Mouse (Mus musculus) left cerebral cortex, adult 8-10 months (tissue): ENCODE data around the gene Arpc1a. TPM values are rescaled to one million over a fixed set of nuclear protein-coding genes. Genes with fewer than 3 reads are reported as not detected.
"Not testable (repeated sequence)": the region's sequence is repeated elsewhere in the genome, so short reads cannot be mapped to it uniquely, and the experiment has no call there.

ENCODE experiments used
- DNase-seq, 2 experiments: peaks; one replicate each; pipeline ENCODE4 v3.0.0; 2022; ENCODE audit warnings: low spot score in 2 of 2
- total RNA-seq, 4 experiments: library from RNA; stranded (reverse); gene quantifications; 2 replicates each; pipeline ENCODE4 v1.2.4; 2022

The Arpc1a gene
- total RNA-seq, 4 experiments from 2014 or later = 213 to 219 (median 216) TPM

GRCm38 (mm10) chr5:145104328-145104727 lies 20.7 kb downstream of the Arpc1a start:
- DNase-seq = no peak

GRCm38 (mm10) chr5:145105694-145106275 lies 22.2 kb downstream of the Arpc1a start:
- DNase-seq = no peak

DNA sequence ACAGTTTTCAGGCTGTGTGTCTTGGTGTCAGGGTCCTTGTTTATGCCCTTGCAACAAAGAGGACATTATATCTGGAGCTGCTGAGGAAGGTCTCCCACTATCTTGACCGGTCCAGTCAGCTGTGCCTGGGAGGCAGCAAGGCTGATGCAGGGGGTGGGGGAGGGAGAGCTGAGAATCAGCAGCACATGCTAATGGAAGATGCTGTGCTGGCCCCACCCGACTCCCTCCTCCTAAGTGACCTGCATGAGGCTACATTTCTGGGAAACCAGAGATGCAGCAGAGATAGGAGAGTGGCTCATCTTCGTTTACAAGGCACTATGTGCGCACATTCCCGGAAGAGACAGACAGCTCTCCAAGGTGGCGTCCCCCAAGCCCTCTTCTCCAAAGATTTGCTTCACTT lies 26.8 kb downstream of the Arpc1a start:
- no peak for DNase-seq

GRCm38 (mm10) chr5:145112566-145112965 lies 28.9 kb downstream of the Arpc1a start:
- DNase-seq = no peak

DNA sequence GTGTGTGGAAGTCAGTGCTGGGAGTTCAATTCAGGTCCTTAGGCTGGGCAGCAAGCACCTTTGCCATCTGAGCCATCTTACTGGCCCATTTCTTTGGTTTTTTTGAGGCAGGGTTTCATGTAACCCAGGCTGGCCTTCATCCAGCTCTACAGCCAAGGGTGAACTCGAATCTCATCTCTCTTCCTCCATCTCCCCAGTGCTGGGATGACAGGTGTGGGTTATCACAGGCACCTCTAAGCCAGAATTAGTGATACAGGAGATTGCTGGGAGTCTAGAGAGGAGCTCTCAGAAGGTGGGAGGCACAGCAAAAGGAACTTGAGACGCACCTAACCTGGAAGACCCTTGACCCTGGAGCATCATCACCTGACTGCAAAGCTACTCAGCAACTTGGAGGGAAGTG lies 29.8 kb downstream of the Arpc1a start:
- no peak for DNase-seq

DNA sequence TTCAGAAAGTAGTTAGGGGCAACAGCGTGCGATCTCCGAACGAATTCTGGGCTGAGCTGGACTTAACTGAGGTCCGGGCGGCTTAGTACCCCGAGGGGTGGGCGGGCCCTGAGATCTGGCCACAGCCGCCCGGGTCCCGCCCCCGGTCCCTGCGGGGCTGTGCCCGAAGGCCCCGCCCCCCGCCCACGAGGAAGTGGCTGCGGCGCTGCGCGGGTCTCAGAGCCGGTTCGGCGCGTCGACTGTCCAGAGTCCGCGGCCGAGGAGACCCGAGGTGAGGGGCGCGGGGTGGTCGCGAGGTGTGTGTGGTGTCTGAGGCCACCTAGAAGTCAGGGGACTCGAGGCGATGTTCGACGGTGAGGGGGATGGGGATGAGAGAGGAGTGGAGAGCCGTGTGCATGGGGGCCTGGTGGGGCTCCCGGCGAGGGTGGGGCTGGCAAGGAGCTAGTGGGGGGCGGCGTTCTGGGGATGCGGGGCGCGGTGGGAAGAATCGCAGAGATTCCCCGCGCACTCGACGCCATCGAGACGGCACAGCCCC lies 30.5 kb downstream of the Arpc1a start, which contains the start of gene Arpc1b:
TSS of gene Arpc1b (plus strand) at position 145 of the 535 bp plus-strand sequence.
- no peak for DNase-seq

- no peak for DNase-seq
Observed at GRCm38 (mm10) chr5:145114606-145115473, 31.2 kb downstream of the Arpc1a start.

- no peak for DNase-seq
Observed at GRCm38 (mm10) chr5:145115736-145116135, 32.1 kb downstream of the Arpc1a start.

- DNase-seq = no peak
Observed at GRCm38 (mm10) chr5:145116316-145116715, 32.7 kb downstream of the Arpc1a start.

GRCm38 (mm10) chr5:145116916-145117315 lies 33.3 kb downstream of the Arpc1a start:
- DNase-seq = no peak

GRCm38 (mm10) chr5:145118005-145118404 lies 34.4 kb downstream of the Arpc1a start:
- no peak for DNase-seq

- no peak for DNase-seq
Observed at GRCm38 (mm10) chr5:145118461-145118860, 34.8 kb downstream of the Arpc1a start.

- DNase-seq = no peak
Observed at GRCm38 (mm10) chr5:145119385-145119784, 35.8 kb downstream of the Arpc1a start.

DNA sequence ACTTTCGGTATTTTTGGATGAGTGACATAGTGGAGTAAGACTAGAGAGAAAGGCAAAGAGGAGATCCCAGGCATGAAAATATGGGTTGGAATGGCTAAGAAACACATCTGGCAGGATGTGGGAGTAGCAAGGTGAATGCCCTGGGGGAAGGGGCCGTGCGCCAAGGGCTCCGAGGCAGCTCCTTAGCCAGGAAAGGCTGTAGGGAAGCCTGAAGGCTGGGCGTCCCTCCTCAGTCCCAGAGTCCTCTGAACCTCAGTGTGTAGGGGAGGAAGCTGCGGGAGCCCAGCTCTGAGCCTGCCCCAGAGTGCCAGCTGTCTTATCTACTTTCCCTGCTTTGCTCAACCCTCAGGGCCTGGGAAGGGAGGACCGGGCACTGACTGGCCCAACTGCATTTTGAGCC lies 37.3 kb downstream of the Arpc1a start:
- no peak for DNase-seq

DNA sequence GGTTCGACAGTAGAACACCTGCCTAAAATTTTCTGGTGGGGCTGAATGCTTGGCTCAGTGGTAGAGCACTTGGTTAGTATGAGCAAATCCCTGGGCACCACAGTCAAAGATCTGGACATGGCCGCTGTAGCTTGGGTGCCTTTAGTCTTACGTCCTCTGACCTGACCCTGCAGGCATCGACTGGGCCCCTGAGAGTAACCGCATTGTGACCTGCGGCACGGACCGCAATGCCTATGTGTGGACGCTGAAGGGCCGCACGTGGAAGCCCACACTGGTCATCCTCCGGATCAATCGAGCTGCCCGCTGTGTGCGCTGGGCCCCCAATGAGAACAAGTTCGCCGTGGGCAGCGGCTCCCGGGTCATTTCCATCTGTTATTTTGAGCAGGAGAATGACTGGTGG lies 39.8 kb downstream of the Arpc1a start:
- DNase-seq = no peak

DNA sequence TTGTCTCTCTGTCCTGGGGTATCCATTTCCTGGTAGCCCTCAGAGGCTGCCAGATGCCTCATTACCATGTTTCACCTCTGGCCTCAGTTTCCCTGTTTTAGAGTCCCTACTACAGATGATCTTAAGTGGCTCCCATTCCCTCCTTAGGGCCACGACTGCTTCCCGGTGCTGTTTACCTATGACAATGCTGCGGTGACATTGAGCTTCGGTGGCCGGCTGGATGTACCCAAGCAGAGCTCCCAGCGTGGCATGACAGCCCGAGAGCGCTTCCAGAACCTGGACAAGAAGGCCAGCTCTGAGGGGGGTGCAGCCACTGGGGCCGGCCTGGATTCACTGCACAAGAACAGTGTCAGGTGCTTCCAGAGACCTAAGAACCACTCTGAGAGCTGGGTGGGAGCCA lies 43.0 kb downstream of the Arpc1a start:
- no peak for DNase-seq

DNA sequence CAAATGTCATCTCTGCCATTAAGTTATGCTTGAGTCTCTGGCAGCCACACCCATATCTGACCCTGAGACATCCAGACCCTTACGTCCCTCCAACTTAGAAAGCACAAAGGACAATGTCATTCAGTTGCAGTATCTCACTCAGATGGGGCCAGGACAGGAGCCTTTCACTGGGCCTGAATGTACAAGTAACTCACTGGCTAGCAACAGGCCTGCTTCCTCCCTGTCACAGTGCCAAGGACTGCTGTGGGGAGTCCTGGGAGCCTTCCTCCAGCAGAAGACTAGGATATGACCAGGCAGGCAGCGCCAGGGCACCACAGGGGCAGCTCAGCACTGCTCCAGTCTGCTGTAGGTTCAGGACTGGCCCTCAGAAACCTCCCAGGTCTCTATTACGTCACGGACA lies 45.5 kb downstream of the Arpc1a start:
- DNase-seq = no peak

- peak in 1 of 2 experiments; percentile 64 for DNase-seq
Observed at GRCm38 (mm10) chr5:145129773-145130172, 46.1 kb downstream of the Arpc1a start.

DNA sequence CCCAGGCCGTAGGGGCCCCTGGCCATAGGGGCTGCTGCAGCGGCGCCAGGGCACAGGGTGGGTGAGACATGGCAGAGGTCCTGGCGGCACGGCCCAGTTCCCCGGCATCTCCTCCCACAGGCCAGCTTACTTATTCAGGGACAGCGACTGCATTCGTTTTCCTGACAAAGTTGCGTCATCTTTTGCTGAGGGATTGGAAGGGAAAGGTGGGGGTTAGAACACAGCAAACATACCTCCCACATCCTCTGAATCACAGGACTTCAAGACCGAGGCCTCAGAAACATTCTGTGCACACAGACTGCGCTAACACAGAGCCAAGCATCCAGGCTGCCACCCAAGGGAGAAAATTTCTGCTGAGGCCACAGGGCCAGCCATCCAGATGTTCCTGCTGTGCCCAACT lies 46.6 kb downstream of the Arpc1a start:
- DNase-seq = peak; percentile 44 to 83

- no peak for DNase-seq
Observed at GRCm38 (mm10) chr5:145130995-145131394, 47.4 kb downstream of the Arpc1a start.

GRCm38 (mm10) chr5:145133275-145133674 lies 49.6 kb downstream of the Arpc1a start:
- not testable (repeated sequence) for DNase-seq

DNA sequence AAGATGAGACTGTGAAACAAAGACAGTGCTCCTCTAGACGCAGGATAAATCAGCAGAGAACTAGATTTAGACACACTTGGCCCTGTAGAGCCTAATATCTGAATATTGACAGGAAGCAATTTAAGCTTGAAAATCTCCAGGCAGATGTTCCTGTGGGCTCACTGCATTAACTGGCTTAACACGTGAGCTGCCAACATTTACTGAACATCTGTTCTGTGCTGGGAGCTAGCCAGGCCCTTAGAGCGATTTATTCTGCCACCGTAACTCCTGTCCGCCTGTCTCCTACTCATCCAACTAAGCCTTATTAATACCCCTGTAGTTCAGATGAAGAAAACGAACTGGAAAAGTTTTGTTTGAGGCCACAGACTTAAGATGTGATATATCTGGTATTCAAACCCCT lies 55.2 kb downstream of the Arpc1a start:
- no peak for DNase-seq
